Mouse (Mus musculus) megakaryocyte progenitor cell, adult 5-6 weeks (primary cell): ENCODE results near the gene Foxp1. TPM values are rescaled to one million over a fixed set of nuclear protein-coding genes. Genes with fewer than 3 reads are reported as not detected.

Experiments used
- ATAC-seq: replicated peaks from 2 replicates; pipeline ENCODE4 v1.8.0; 2016; ENCODE audit warnings: mild to moderate bottlenecking, moderate TSS enrichment, inconsistent platforms; ENCODE audit not compliant: poor library complexity
- total RNA-seq, 2 experiments: library from RNA; stranded (forward) in 1 of 2; stranded (reverse) in 1 of 2; fragments of 157-497, 149-512 nt in 1 of 2; fragments of 200-1000 nt in 1 of 2; gene quantifications; 2 replicates each; pipeline versions ENCODE4 v1.2.3 to v1.2.4; 2015 to 2017

Foxp1 gene
- total RNA-seq, 2 experiments from 2014 or later = 49.5 to 97.3 TPM

GRCm38 (mm10) chr6:99038977-99039376 lies 483.5 kb downstream of the Foxp1 start:
- no peak for ATAC-seq

- ATAC-seq = no peak
Observed at GRCm38 (mm10) chr6:99035459-99036375, 486.8 kb downstream of the Foxp1 start.

GRCm38 (mm10) chr6:99033062-99033461 lies 489.5 kb downstream of the Foxp1 start:
- ATAC-seq = peak; percentile 45

GRCm38 (mm10) chr6:99031321-99031903 lies 491.1 kb downstream of the Foxp1 start:
- ATAC-seq = no peak

GRCm38 (mm10) chr6:99030251-99030650 lies 492.3 kb downstream of the Foxp1 start:
- 0 out of 2 replicates have a peak, but pooled peaks have one; percentile 10 for ATAC-seq

- ATAC-seq = no peak
Observed at GRCm38 (mm10) chr6:99029438-99029837, 493.1 kb downstream of the Foxp1 start.

- no peak for ATAC-seq
Observed at GRCm38 (mm10) chr6:99028989-99029305, 493.6 kb downstream of the Foxp1 start.

- ATAC-seq = peak; percentile 45
Observed at GRCm38 (mm10) chr6:99028161-99028988, 494.1 kb downstream of the Foxp1 start.

GRCm38 (mm10) chr6:99027542-99028160 lies 494.9 kb downstream of the Foxp1 start:
- peak; percentile 20 for ATAC-seq

GRCm38 (mm10) chr6:99026635-99027541 lies 495.6 kb downstream of the Foxp1 start:
- ATAC-seq = peak; percentile 23; the same call in 1 of the 2 replicates

GRCm38 (mm10) chr6:99026040-99026439 lies 496.5 kb downstream of the Foxp1 start:
- ATAC-seq = no peak

- peak; percentile 43 for ATAC-seq
Observed at GRCm38 (mm10) chr6:99024588-99024987, 497.9 kb downstream of the Foxp1 start.

- no peak for ATAC-seq
Observed at GRCm38 (mm10) chr6:99020570-99021444, 501.7 kb downstream of the Foxp1 start.

GRCm38 (mm10) chr6:99019716-99020115 lies 502.8 kb downstream of the Foxp1 start:
- ATAC-seq = no peak

- no peak for ATAC-seq
Observed at GRCm38 (mm10) chr6:99019266-99019665, 503.3 kb downstream of the Foxp1 start.

- no peak for ATAC-seq
Observed at GRCm38 (mm10) chr6:99013866-99014502, 508.5 kb downstream of the Foxp1 start.

GRCm38 (mm10) chr6:99013119-99013865 lies 509.2 kb downstream of the Foxp1 start:
- no peak for ATAC-seq
